Mouse (Mus musculus) 416B (cell line): ENCODE measurements around the gene Afmid.
A peak's percentile ranks its signal among the peaks of the same experiment; 100 is the strongest.
"Not testable (repeated sequence)": the region's sequence is repeated elsewhere in the genome, so short reads cannot be mapped to it uniquely, and the experiment has no call there.

ENCODE experiments used
- DNase-seq: peaks from one replicate; pipeline ENCODE4 v3.0.0; 2011; ENCODE audit warnings: low read depth

Gene Afmid

GRCm38 (mm10) chr11:117824060-117824969 is 1.4 kb upstream of the Afmid start:
- peak; percentile 87 for DNase-seq

- no peak for DNase-seq
Measured at GRCm38 (mm10) chr11:117826164-117826563, 440 bp downstream of the Afmid start.

- no peak for DNase-seq
Measured at GRCm38 (mm10) chr11:117826916-117827315, 1.2 kb downstream of the Afmid start.

- DNase-seq, result no peak
Measured at GRCm38 (mm10) chr11:117827386-117827785, 1.7 kb downstream of the Afmid start.

- DNase-seq, result peak; percentile 32
Measured at GRCm38 (mm10) chr11:117828149-117828887, 2.6 kb downstream of the Afmid start.

- peak; percentile 70 for DNase-seq
Measured at GRCm38 (mm10) chr11:117828888-117829604, 3.3 kb downstream of the Afmid start.

GRCm38 (mm10) chr11:117829671-117830215 is 4.0 kb downstream of the Afmid start:
- DNase-seq, result peak; percentile 38

GRCm38 (mm10) chr11:117830401-117830800 is 4.7 kb downstream of the Afmid start:
- DNase-seq, result peak; percentile 86

GRCm38 (mm10) chr11:117832086-117832969 is 6.6 kb downstream of the Afmid start:
- DNase-seq, result peak; percentile 94

GRCm38 (mm10) chr11:117833509-117833908 is 7.8 kb downstream of the Afmid start:
- not testable (repeated sequence) for DNase-seq

GRCm38 (mm10) chr11:117834086-117834485 is 8.4 kb downstream of the Afmid start:
- DNase-seq, result no peak

GRCm38 (mm10) chr11:117836306-117836705 is 10.6 kb downstream of the Afmid start:
- no peak for DNase-seq

GRCm38 (mm10) chr11:117838572-117838971 is 12.8 kb downstream of the Afmid start:
- DNase-seq, result no peak

- DNase-seq, result no peak
Measured at GRCm38 (mm10) chr11:117839021-117839420, 13.3 kb downstream of the Afmid start.

GRCm38 (mm10) chr11:117840910-117841309 is 15.2 kb downstream of the Afmid start:
- no peak for DNase-seq

GRCm38 (mm10) chr11:117843434-117843833 is 17.7 kb downstream of the Afmid start:
- DNase-seq, result no peak

- no peak for DNase-seq
Measured at GRCm38 (mm10) chr11:117844997-117845396, 19.3 kb downstream of the Afmid start.

- DNase-seq, result no peak
Measured at GRCm38 (mm10) chr11:117845651-117846050, 19.9 kb downstream of the Afmid start.

GRCm38 (mm10) chr11:117846640-117847039 is 20.9 kb downstream of the Afmid start:
- DNase-seq, result peak; percentile 75

GRCm38 (mm10) chr11:117847593-117848215 is 22.0 kb downstream of the Afmid start:
- DNase-seq, result peak; percentile 18
